Mouse (Mus musculus) layer of hippocampus, postnatal 25 days (tissue): Measurements from ENCODE around the gene Cpm. TPM values are rescaled to one million over a fixed set of nuclear protein-coding genes. Genes with fewer than 3 reads are reported as not detected.
"Not testable (repeated sequence)": the region's sequence is repeated elsewhere in the genome, so short reads cannot be mapped to it uniquely, and the experiment has no call there.

Experiments used
- DNase-seq, 2 experiments: peaks; one replicate each; pipeline ENCODE4 v3.0.0; 2022; ENCODE audit warnings: mixed read lengths in 2 of 2, low spot score in 1 of 2; ENCODE audit errors: extremely low spot score in 1 of 2
- total RNA-seq, 2 experiments: library from RNA; stranded (reverse); gene quantifications; 2 replicates each; pipeline ENCODE4 v1.2.3; 2021

Gene Cpm
- total RNA-seq, 2 experiments from 2014 or later, result 8.5 to 11.4 TPM

DNA sequence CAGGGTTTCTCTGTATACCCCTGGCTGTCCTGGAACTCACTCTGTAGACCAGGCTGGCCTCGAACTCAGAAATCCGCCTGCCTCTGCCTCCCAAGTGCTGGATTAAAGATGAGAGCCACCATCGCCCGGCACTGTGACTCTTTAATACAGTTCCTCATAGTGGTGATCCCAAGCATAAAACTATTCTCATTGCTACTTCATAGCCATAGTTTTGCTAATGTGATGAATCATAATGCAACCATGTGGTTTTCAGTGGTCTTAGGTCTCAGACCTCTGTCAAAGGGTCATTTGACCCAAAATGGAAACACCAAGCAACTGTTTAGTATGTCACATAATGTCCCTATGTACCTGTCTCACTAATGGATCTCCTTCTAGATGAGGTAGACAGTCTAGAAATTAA, 66.3 kb downstream of the Cpm start:
- no peak for DNase-seq

GRCm38 (mm10) chr10:117696021-117696826, 66.9 kb downstream of the Cpm start:
- no peak for DNase-seq

- no peak for DNase-seq
Measured at GRCm38 (mm10) chr10:117696827-117697560, 67.7 kb downstream of the Cpm start.

DNA sequence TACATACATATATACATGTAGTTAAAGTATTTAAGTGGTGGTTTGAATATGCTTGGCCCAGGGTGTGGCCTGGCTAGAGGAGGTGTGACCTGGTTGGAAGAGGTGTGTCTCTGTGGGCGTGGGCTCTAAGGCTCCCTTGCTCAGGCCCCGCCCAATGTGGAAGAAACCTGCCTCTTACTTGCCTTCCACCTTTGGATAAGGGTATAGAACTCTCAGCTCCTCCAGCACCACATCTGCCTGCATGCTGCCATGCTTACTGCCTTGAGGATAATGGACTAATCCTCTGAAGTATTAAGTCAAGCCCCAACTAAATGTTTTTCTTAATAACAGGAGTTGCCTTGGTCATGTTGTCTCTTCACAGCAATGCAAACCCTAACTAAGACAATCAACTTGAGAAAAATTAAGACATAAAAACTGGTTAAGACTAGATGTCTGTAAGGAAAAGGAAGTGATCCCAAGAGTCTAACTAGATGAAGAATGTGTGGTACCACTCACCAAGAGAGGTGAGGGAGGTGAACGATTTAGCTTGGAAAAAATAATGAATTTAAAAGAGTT, 68.3 kb downstream of the Cpm start:
- DNase-seq, result no peak

DNA sequence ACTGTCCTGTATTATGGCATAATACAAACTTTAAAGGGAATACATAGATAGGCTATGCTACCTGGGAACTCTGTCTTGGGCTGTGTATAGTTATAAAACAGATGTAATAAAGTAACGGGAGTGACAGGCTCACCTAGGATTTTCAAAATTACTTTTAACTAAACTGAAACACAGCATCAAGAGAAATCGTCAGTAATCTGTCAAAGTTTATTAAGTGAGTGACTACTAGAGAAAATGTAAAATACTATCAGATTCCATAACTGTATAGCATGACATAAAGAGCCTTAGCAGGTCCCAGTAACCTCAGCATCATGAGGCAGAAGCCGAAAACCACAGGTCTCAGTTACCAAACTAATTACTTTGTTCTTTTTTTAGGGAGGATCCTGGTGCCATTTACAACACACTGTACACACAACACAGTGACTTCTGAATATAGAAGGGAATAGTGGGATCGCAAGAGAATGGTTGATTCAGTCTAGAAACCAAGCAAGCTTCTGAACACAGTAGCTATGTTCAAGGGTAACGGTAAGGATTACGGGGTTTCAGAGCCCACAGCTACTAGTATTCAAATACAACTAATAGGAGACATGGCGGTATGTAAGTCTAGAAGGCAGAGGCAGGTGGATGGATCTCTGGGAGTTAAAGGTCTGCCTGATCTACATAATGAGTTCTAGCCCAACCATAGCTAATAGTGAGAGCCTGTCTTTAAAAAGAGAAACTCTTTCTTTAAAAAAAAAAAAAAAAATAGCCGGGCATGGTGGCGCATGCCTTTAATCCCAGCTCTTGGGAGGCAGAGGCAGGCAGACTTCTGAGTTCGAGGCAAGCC, 69.2 kb downstream of the Cpm start:
- DNase-seq, result no peak

- no peak for DNase-seq
Measured at GRCm38 (mm10) chr10:117699914-117700313, 70.6 kb downstream of the Cpm start.

- no peak for DNase-seq
Measured at GRCm38 (mm10) chr10:117700450-117700849, 71.2 kb downstream of the Cpm start.

DNA sequence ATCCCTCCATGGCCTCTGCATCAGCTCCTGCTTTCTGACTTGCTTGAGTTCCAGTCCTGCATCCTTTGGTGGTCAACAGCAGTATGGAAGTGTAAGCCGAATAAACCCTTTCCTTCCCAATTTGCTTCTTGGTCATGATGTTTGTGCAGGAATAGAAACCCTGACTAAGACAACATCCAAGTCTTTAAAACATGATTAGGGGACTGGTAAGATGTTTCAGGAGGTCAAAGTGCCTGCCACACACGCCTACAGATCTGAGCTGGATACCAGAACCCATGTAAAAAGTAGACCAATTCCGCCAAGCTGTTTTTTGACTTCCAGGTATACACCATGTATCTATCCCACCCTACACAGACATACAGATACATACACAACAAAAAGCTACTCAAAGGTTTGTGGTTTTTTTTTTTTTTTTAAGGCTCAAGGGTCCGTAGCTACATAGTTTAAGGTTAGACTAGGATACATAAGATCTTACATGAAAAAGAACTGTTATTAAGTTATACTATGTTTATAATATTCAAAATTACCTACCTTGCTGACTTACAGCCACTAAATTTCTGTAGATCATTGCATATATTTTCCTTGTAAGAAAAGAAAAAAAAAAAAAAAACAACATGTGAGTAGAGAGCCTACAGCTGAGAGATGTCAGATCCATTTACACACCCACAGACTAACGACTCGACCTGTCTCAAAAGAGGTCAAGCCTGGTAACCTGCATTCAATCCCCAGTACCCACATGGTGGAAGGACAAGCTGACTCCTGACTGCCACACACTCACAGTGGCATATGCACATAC, 71.9 kb downstream of the Cpm start:
- no peak for DNase-seq

DNA sequence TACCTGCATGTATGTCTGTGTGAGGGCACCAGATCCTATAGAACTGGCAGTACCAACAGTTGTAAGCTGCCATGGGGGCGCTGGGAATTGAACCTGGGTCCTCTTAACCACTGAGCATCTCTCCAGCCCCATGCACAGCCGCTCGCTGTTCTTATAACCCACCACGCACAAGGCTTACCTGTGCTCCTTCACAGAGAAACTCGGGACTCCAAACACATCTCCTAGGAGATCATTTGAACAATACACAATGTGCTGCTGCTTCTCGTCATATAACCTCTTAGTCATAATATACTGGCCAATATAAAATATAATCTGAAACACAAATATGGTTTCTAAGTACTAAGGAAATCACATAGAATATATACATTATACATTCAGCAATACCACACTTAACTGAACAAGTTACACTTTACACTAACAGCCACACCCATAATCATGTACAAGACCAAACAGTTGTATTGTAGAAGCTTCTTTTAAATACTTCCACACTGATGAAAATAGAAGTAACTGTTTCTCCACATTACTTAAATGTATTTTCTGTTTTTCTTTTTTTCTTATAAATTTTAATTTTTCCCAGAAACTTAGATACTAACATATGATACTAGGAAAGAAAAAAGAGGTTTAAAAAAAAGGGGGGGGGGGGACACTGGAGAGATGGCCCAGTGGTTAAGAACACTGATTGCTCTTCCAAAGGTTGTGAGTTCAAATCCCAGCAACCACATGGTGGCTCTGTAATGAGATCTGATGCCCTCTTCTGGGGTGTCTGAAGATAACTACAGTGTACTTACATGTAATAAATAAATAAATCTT, 72.9 kb downstream of the Cpm start:
- no peak for DNase-seq

DNA sequence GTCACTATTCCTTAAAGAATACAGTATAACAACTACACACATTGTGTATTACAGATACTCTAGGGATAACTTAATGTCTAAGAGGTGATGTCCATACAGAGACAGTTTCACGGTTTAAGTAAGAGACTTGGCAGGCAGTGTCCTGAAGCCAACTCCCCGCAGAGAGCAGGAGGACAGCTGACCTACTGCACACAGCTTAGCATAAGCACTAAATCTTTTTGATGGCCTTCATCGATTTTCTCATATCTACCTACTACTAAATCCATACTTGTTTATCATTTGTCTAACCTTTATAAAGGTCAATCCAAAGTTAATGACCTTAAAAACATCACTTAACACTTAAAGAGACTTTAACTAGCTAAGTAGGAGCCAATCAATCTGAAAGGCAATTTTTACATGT, 74.2 kb downstream of the Cpm start:
- no peak for DNase-seq

DNA sequence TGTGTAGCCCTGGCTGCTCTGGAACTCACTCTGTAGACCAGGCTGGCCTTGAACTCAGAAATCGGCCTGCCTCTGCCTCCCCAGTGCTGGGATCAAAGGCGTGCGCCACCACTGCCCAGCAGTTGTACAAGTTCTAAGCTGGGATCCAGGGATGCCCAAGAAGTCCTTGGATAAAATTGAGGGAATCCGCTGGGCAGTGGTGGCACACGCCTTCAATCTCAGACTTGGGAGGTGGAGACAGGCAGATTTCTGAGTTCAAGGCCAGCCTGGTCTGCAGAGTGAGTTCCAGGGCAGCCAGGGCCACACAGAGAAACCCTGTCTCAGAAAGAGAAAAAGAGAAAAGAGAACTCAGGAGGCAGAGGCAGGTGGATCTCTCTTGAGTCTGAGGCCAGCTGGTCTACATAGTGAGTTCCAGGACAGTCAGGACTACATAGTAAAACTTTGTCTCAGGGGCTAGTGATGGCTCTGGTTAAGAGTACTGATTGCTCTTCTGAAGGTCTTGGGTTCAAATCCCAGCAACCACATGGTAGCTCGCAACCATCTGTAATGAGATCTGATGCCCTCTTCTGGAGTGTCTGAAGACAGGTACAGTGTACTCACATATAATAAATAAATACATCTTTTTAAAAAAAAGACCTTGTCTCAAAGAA, 75.1 kb downstream of the Cpm start:
- DNase-seq, result not testable (repeated sequence)

DNA sequence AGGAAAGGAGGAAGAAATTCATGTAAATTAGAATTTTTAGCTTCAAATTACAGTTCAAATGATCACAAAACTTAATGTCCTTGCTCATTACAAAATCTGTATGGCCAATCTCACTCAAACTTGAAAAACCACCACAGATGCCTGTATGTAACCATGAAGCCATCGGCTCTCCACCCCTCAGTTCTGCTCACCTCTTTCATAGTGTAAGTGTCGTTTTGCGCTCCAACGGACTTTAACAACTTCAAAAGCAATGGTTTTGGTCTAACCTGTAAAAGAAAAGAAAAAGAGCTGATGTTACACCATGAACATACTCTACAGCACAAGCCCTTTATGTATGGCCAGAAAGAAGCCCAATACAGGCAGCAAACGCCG, 75.7 kb downstream of the Cpm start:
- DNase-seq, result no peak

GRCm38 (mm10) chr10:117705806-117706205, 76.5 kb downstream of the Cpm start:
- no peak for DNase-seq

DNA sequence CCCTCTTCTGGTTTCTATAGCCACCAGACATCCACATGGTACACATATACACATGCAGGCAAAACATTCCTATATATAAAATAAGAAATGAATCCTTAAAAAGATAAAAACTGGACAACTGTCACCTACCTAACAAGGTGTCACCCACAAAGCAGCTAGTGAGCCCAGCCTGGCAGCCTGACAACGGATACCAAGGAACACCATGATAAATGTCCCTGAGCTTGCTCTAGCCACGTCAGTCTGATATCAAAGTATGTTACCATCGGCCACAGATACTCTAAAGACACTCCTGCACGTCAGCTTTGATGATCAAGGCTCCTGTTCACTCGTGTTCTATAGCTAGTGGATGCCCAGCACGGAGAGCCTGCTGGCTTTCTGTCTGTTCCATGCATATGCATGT, 77.1 kb downstream of the Cpm start:
- no peak for DNase-seq

DNA sequence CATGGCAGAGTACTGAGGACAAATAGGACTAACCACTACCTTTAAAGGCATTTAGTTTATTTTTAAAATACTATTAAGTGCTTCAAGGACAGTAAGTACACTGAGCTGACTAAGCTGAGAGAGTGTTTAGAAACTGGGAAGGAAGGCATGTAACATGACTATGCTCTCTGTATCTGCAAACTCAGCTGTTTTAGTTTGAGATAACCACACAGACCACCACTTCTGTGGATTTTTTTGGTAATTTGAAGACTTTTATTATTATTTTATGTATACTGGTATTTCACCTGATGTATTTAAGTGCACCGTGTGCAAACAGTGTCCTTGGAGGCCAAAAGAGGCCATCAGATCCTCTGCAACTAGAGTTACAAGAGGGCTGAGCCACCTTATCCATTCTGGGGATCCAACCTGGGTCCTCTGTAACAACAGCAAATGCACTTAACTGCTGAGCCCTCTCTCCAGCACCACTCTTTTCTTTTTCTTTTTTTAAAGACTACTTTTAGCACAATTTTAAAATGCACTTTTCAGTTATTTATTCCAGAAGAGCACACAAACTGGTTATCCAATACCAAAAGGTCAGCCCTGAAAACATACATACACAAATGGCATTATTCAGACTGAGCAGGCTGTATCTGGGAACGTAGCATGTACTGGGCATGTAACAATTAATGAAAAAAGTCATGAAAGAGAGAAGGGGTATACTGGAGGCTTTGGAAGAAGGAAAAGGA, 78.0 kb downstream of the Cpm start:
- DNase-seq, result no peak

- no peak for DNase-seq
Measured at GRCm38 (mm10) chr10:117708376-117708775, 79.1 kb downstream of the Cpm start.

- no peak for DNase-seq
Measured at GRCm38 (mm10) chr10:117708856-117709255, 79.6 kb downstream of the Cpm start.

DNA sequence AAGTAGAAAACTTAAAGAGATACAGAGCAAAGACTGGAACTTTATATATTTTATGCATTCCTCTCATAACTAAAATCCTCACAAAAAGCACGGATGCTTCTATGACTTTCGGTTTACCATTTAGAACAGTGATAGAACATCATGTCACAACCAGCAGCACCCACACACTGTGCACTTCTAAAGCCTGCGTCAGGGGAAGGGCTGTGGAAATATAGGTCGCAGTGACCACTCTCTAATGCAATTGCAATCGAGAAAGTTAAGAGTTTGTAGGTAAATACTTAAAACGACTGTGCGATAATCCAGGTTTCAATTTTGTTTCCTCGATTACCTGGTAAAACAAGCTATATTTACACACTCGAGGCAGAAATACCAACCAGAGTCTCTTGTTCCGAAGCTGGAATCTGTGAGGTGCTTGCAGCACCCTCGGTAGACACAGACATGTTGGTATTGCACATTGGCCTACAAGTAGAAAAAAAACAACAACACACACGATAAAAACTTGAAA, 80.1 kb downstream of the Cpm start:
- DNase-seq, result no peak
